Mouse (Mus musculus): Measurements from ENCODE around the gene Ltb4r1. TPM values are rescaled to one million over a fixed set of nuclear protein-coding genes. Genes with fewer than 3 reads are reported as not detected.

The Ltb4r1 gene
- total RNA-seq, 2 experiments from 2014 or later: 1.0 to 1.4 TPM

DNA sequence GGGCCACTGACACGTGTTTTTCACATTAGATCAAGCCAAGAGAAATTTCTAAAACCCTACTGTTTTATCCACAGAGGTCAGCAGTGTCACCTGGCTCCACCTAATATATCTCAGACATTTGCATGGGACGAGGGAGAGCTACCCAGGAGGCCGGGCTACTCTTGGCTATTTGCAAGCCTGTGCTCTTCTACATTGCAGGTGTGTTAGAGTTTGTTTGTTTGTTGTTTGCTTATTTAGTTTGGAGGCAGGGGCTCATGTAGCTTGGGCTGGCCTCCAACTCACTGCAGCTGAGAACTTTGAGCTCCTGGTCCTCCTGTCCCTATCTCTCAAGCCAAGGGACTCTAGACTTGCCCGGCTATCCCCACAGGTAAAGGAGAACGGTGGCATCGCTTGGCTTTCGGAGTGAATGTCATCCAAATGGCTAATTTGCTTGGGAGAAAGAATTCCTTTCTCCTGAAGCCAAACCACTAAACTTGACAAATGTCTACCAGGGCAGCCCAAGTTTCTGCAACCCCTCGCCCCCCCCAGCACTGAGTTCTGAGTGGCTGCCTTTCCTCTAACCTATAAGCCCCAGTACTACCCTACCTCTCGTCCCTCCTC, 16.7 kb downstream of the Ltb4r1 start:
- intact Hi-C loops (cut with DNase I): no loop called here
- no peak for DNase-seq

DNA sequence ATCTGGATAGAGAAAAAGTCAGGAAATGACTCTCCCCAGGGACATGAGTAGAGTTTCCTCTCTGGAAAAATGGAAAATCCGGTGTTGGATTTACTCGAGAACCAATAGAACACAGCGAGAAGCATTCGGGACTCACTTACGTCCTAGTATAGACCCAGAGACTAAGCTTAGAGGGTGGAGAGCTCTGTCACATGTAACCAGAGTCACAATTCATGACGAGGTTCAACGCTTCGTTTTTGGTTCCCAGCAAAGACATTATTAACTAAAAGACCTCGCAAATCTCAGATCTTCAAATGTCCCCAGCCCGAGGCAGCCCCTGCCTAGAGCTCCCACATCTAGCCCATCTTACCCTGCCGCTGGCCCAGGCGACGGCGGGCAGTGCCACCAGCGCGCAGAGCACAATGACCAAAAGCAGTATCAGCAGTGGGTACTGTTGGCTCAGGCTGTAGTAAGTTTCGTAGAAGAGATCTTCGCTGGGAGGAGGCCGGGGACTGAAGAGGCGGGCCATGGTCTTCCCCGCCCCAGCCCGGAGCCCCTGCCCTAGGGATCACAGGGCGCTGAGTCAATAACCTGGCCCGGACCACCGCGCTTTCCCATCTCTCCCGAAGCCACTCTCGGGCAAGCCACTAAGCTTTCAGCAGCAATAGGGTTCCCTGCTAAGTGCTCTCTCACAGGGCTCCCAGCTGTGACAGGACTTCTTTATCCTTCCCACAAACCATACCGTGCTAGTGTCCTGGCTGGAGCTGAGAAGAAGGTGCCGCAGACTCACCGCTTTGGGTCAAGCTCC, 17.6 kb downstream of the Ltb4r1 start:
- intact Hi-C loops (cut with DNase I): no loop called here
- DNase-seq: no peak

DNA sequence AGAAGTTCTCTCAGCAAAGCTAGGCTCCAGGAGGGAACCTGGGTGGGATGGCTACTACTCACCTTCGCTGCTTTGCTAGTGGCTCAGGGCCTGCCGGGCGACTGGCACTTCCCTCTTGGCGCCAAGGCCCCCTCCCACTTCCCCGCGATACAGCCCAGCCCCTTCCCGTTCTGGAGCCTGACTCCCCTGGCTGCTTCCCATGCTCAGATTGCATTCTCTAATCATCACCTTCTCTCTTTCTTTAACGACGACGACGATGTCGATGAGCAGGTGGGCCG, 18.1 kb downstream of the Ltb4r1 start, which contains the start of gene Adcy4:
Adcy4 (minus strand) TSS at position 138 of the 278 bp plus-strand sequence.
- intact Hi-C loops (cut with DNase I): no loop called here
- DNase-seq: no peak

DNA sequence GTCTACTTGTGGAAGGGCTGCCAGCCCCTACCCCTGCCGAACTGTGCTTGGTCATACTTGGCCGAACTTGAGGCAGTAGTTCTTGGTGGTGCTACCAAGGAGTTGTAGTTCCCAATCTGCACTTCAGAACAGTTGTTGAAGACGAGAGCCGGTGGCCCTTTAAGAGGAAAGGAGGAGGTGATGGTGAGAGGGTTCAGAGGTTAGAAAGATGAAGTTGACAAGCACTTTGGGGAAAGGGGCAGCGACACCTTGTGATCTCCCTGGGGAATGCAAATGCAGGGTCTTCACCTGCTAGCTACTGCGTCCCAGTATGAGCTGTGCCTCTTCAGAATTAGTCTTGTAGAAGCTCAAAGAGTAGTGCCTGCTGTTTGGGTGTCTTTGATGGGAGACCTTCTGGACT, 19.4 kb downstream of the Ltb4r1 start:
- intact Hi-C loops (cut with DNase I): no loop called here
- DNase-seq: no peak

GRCm38 (mm10) chr14:55787731-55788130, 22.0 kb downstream of the Ltb4r1 start:
- intact Hi-C loops (cut with DNase I): no loop called here
- no peak for DNase-seq

DNA sequence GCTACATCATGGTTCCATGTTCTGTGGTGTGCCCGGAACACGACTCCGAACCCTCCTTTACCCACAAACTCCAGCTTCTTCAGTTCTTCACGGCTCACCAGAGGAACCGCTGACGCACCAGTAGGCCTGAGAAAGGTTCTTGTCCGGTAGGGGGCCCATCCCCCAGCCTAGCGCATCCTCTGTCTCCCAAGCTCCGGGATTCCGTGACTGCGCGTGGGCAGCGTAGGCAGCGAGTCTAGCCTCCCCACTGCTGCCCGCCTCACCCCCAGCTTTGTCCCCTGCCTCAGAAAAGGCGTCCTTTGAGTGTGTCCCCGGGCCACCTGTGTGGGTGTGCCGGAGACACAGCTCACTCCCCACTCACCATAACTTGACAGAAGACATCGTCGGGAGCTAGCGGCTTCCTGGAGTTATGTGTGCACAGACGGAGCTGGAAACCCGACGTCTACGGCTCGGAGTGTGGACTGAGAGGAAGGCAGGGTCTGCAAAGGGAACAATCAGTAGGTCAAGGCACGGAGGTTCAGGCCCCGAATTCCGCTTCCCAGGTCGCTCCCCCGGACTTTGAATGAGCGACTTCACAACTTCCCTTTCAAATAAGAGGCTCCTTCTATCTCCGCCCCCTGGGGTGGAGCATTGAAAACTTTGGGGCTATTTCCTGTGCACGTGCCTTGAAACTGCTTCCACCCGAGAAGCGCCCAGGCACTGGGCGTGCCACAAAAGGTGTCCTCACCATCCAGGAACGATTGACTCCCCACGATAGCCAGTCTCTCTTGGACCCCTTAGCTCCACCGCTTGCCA, 22.7 kb downstream of the Ltb4r1 start, which contains the start of gene Ripk3:
Ripk3 (minus strand) TSS at position 610 of the 795 bp plus-strand sequence.
- no peak for DNase-seq
- intact Hi-C loops (cut with DNase I): no loop called here

DNA sequence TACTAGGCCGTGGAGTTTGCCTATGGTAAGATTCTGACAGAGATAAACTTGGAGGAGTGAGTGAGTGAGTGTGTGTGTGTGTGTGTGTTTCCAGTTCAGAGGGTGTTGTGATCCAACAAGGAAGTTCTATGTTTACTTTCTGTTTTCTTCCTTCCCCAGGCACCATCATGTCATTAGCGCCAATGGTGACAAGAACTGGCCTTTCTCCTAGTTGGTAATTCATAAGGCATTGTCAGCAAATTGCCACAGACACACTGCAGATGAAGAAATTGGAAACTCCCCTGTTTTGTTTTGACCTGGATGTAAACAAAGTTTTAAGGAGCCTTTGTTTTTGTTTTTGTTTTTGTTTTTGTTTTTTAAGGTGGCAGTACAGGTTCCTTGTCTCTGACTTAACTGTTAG, 27.7 kb downstream of the Ltb4r1 start:
- intact Hi-C loops (cut with DNase I): no loop called here
- DNase-seq: no peak

GRCm38 (mm10) chr14:55793946-55794345, 28.2 kb downstream of the Ltb4r1 start:
- intact Hi-C loops (cut with DNase I): no loop called here
- DNase-seq: no peak

DNA sequence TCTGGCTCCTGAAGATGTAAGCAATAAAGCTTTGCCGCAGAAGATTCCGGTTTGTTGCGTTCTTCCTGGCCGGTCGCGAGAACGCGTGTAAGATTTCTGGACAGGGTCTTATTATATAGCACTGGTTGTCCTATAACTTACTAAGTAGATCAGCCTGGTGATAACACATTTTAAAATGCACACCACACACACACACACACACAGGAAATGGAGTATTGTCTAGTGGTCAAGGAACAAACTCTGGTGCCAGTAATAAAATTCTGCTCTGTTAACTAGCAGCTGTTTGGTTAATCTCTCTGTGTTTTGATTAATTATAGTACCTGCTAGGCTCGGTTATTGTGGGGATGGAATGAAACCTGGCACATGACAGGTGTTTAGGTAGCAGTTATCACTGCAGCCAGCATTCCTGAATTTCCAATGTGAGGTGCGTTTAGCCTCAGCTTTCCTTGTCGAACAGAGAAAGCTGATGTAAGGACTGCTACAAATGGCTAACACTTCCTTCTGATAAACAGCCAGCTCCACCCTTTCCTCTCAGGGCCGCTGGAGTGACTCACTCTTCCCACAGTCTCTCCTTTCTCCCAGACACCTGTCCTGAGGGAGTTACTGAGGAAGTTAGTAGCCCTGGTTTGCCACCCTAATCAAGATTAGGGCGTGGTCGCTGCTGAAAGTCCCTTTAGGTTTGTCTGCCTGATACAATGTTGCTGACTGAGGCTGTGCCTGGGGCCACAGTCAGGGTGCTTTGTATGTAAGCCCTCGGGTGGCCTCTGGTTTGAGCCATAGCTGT, 29.8 kb downstream of the Ltb4r1 start:
- DNase-seq: no peak
- intact Hi-C loops (cut with DNase I): no loop called here

GRCm38 (mm10) chr14:55814885-55815284, 49.1 kb downstream of the Ltb4r1 start:
- peak; percentile 88 for DNase-seq
- intact Hi-C loops (cut with DNase I): no loop called here

- peak; percentile 46 for DNase-seq
- intact Hi-C loops (cut with DNase I): no loop called here
These were observed 49.6 kb downstream of the Ltb4r1 start for GRCm38 (mm10) chr14:55815310-55815751.

Other genes with a start within 250 kb of the Ltb4r1 start
- under 1 TPM; 0.20 to 0.42 TPM for gene Nrl, start 241.0 kb upstream of the Ltb4r1 start, total RNA-seq (2021)
- 10 to 100 TPM; 13.6 to 14.3 TPM for gene Pck2, start 225.7 kb upstream of the Ltb4r1 start, total RNA-seq (2021)
- 10 to 100 TPM; 61.2 to 66.4 TPM for gene Dcaf11, start 206.0 kb upstream of the Ltb4r1 start, total RNA-seq (2021)
- gene A730061H03Rik, start 205.6 kb upstream of the Ltb4r1 start, total RNA-seq (2021): not detected
- gene Fitm1, start 190.3 kb upstream of the Ltb4r1 start, total RNA-seq (2021): not detected
- gene Psme1, start 187.8 kb upstream of the Ltb4r1 start, total RNA-seq (2021): 100 to 1,000 TPM; 111 to 112 TPM
- gene Emc9, start 180.7 kb upstream of the Ltb4r1 start, total RNA-seq (2021): 10 to 100 TPM; 27.8 to 36.4 TPM
- gene Psme2, start 174.8 kb upstream of the Ltb4r1 start, total RNA-seq (2021): 100 to 1,000 TPM in 1 of 2 experiments, 10 to 100 TPM in 1; 98.8 to 106 TPM
- 10 to 100 TPM; 33.3 to 47.7 TPM for gene Rnf31, start 174.3 kb upstream of the Ltb4r1 start, total RNA-seq (2021)
- 10 to 100 TPM; 11.5 to 15.7 TPM for gene Irf9, start 162.4 kb upstream of the Ltb4r1 start, total RNA-seq (2021)
- 1 to 10 TPM; 2.6 to 3.8 TPM for gene Rec8, start 147.9 kb upstream of the Ltb4r1 start, total RNA-seq (2021)
- gene Ipo4, start 130.0 kb upstream of the Ltb4r1 start, total RNA-seq (2021): 100 to 1,000 TPM; 161 to 176 TPM
- gene Gm49378, start 128.1 kb upstream of the Ltb4r1 start, total RNA-seq (2021): 1 to 10 TPM; 4.0 to 4.1 TPM
- 10 to 100 TPM; 35.3 to 41.1 TPM for gene Tm9sf1, start 122.2 kb upstream of the Ltb4r1 start, total RNA-seq (2021)
- gene Tssk4, start 115.8 kb upstream of the Ltb4r1 start, total RNA-seq (2021): 1 to 10 TPM; 1.2 to 2.4 TPM
- gene Mdp1, start 105.5 kb upstream of the Ltb4r1 start, total RNA-seq (2021): 10 to 100 TPM; 44.6 to 44.7 TPM
- 10 to 100 TPM; 33.8 to 35.4 TPM for gene Gmpr2, start 94.0 kb upstream of the Ltb4r1 start, total RNA-seq (2021)
- 100 to 1,000 TPM; 347 to 384 TPM for gene Nedd8, start 93.8 kb upstream of the Ltb4r1 start, total RNA-seq (2021)
- 10 to 100 TPM; 11.8 to 15.6 TPM for gene Tinf2, start 84.1 kb upstream of the Ltb4r1 start, total RNA-seq (2021)
- gene Tgm1, start 52.0 kb upstream of the Ltb4r1 start, total RNA-seq (2021): under 1 TPM in 1 of 2 experiments, not detected in 1; 0.32 TPM
- gene Rabggta, start 43.7 kb upstream of the Ltb4r1 start, total RNA-seq (2021): 10 to 100 TPM; 55.2 to 55.8 TPM
- gene Dhrs1, start 20.3 kb upstream of the Ltb4r1 start, total RNA-seq (2021): 10 to 100 TPM; 63.2 to 75.1 TPM
- gene Nop9, start 20.3 kb upstream of the Ltb4r1 start, total RNA-seq (2021): 10 to 100 TPM; 19.5 to 20.1 TPM
- gene Cideb, start 7.5 kb upstream of the Ltb4r1 start, total RNA-seq (2021): under 1 TPM in 1 of 2 experiments, not detected in 1; 0.90 TPM
- gene Ltb4r2, start 4.5 kb upstream of the Ltb4r1 start, total RNA-seq (2021): 1 to 10 TPM in 1 of 2 experiments, under 1 TPM in 1; 0.79 to 1.0 TPM
- gene Adcy4, start 18.1 kb downstream of the Ltb4r1 start, total RNA-seq (2021): 1 to 10 TPM; 4.6 to 5.2 TPM
- 1 to 10 TPM; 1.4 to 1.8 TPM for gene Ripk3, start 22.9 kb downstream of the Ltb4r1 start, total RNA-seq (2021)
- gene Nfatc4, start 57.2 kb downstream of the Ltb4r1 start, total RNA-seq (2021): 1 to 10 TPM; 8.2 TPM
- gene Nynrin, start 88.0 kb downstream of the Ltb4r1 start, total RNA-seq (2021): 10 to 100 TPM; 39.1 to 40.9 TPM
- gene Cbln3, start 118.4 kb downstream of the Ltb4r1 start, total RNA-seq (2021): under 1 TPM; 0.44 to 0.74 TPM
- gene Khnyn, start 119.0 kb downstream of the Ltb4r1 start, total RNA-seq (2021): 10 to 100 TPM; 12.5 to 13.4 TPM
- 10 to 100 TPM; 63.1 to 75.9 TPM for gene Sdr39u1, start 134.3 kb downstream of the Ltb4r1 start, total RNA-seq (2021)
- gene Cma1, start 178.7 kb downstream of the Ltb4r1 start, total RNA-seq (2021): 10 to 100 TPM in 1 of 2 experiments, 1 to 10 TPM in 1; 9.8 to 12.4 TPM
- not detected for gene Cma2, start 185.0 kb downstream of the Ltb4r1 start, total RNA-seq (2021)

All from left cerebral cortex, postnatal 4 days (tissue).